20 mouse cellular contexts compared by ENCODE assay signal in genomic region chr13:55243205-55243604, GRCm38 (mm10).
"Had no signal": no experiment of that assay in that cellular context is flagged by ENCODE, and none has a peak within 500 bp of the region (broad histone marks: within the 10 kb centered on the region; RNA-seq: fewer than 3 reads in every experiment).

No protein-coding gene starts in this region.

- H3K4me3 ChIP-seq: kidney, embryonic 15.5 days; left cerebral cortex, adult 2 months; liver, embryonic 13.5 days; megakaryocyte, embryonic 14.5 days; midbrain, embryonic 10.5 days; midbrain, embryonic 13.5 days; myocyte; neural tube, embryonic 13.5 days; stomach, embryonic 15.5 days had no signal

- H3K4me1 ChIP-seq: kidney, embryonic 15.5 days; megakaryocyte, embryonic 14.5 days; midbrain, embryonic 10.5 days; midbrain, embryonic 13.5 days; stomach, embryonic 15.5 days had no signal

- DNase-seq: kidney, adult 2 months; kidney, postnatal 10 days; kidney, postnatal 4 days; layer of hippocampus, postnatal 36 days; liver, embryonic 13.5 days; lung, adult 2 months; lung, postnatal 36 days; retina, postnatal 1 day; right cerebral cortex, postnatal 25 days; spleen, adult 18-20 months; thymus, postnatal 36 days had no signal

- H3K4me2 ChIP-seq: kidney, embryonic 15.5 days; liver, embryonic 13.5 days; midbrain, embryonic 13.5 days; neural tube, embryonic 13.5 days; stomach, embryonic 15.5 days had no signal

- ATAC-seq: midbrain, embryonic 13.5 days; midbrain, embryonic 16.5 days had no signal

- H3K9ac ChIP-seq: kidney, embryonic 15.5 days; liver, embryonic 13.5 days; midbrain, embryonic 13.5 days; neural tube, embryonic 13.5 days; stomach, embryonic 15.5 days had no signal

- H3K27me3 ChIP-seq: kidney, embryonic 15.5 days; liver, embryonic 13.5 days; megakaryocyte, embryonic 14.5 days; midbrain, embryonic 13.5 days; neural tube, embryonic 13.5 days; stomach, embryonic 15.5 days had no signal

- H3K9me3 ChIP-seq: kidney, embryonic 15.5 days; liver, embryonic 13.5 days; megakaryocyte, embryonic 14.5 days; midbrain, embryonic 10.5 days; midbrain, embryonic 13.5 days; neural tube, embryonic 13.5 days; stomach, embryonic 15.5 days had no signal

- H3K27ac ChIP-seq: kidney, embryonic 15.5 days; left cerebral cortex, adult 2 months; liver, embryonic 13.5 days; midbrain, embryonic 10.5 days; midbrain, embryonic 13.5 days; neural tube, embryonic 13.5 days; stomach, embryonic 15.5 days had no signal
